Mouse (Mus musculus) ES-Bruce4 (cell line): ENCODE data around the gene Reg3d. TPM values are rescaled to one million over a fixed set of nuclear protein-coding genes. Genes with fewer than 3 reads are reported as not detected.

ENCODE experiments used
- H3K27ac ChIP-seq: 2 replicates; pipeline ENCODE4 v1.5.1; 2012; ENCODE audit warnings: low read length, inconsistent platforms; ENCODE audit not compliant: insufficient read depth
- H3K27me3 ChIP-seq: 2 replicates; pipeline ENCODE4 v1.6.1; 2012; ENCODE audit warnings: mild to moderate bottlenecking, low read length, inconsistent platforms; ENCODE audit not compliant: control insufficient read depth, poor library complexity, insufficient read depth, severe bottlenecking
- H3K36me3 ChIP-seq: 2 replicates; pipeline ENCODE4 v1.6.1; 2012; ENCODE audit warnings: inconsistent platforms, mild to moderate bottlenecking, low read length, moderate library complexity; ENCODE audit not compliant: control insufficient read depth, poor library complexity, insufficient read depth, severe bottlenecking
- H3K4me1 ChIP-seq: one replicate; pipeline ENCODE4 v1.8.1; 2011; ENCODE audit warnings: low read length; ENCODE audit not compliant: control insufficient read depth, insufficient read depth
- H3K4me3 ChIP-seq: 2 replicates; pipeline ENCODE4 v1.5.1; 2011; ENCODE audit warnings: low read depth, mild to moderate bottlenecking, low read length
- H3K9ac ChIP-seq: 2 replicates; pipeline ENCODE4 v1.6.1; 2012; ENCODE audit warnings: low read depth, mild to moderate bottlenecking, inconsistent platforms; ENCODE audit not compliant: poor library complexity, severe bottlenecking
- H3K9me3 ChIP-seq: replicated peaks from 2 replicates; pipeline ENCODE4 v1.6.1; 2012; ENCODE audit warnings: mild to moderate bottlenecking, low read length, inconsistent platforms; ENCODE audit not compliant: control insufficient read depth, poor library complexity, insufficient read depth, severe bottlenecking
- CTCF ChIP-seq: IDR thresholded peaks from one replicate; pipeline ENCODE4 v1.8.1; 2011; ENCODE audit warnings: low read depth, low read length
- EP300 ChIP-seq: IDR thresholded peaks from 2 replicates; pipeline ENCODE4 v1.6.1; 2011; ENCODE audit warnings: low read depth, low read length; ENCODE audit not compliant: insufficient read depth
- POLR2A ChIP-seq: IDR thresholded peaks from one replicate; pipeline ENCODE4 v1.8.1; 2011; ENCODE audit warnings: low read length; ENCODE audit not compliant: insufficient read depth
- polyA plus RNA-seq: library from polyadenylated mRNA; stranded (reverse); fragments of >200 nt; gene quantifications from 2 replicates; pipeline ENCODE4 v1.2.4, GENCODE M21; 2011; ENCODE audit warnings: low read depth; ENCODE audit not compliant: missing spikeins, insufficient read depth, insufficient read length

Gene Reg3d
- polyA plus RNA-seq, 1 experiment, result not detected

- Histone ChIP-seq H3K36me3 (no peaks in the 10 kb centered on the region), H3K27me3 (no peaks in the 10 kb centered on the region), H3K27ac (no peak within 1 kb of the TSS), H3K9ac (no peak within 1 kb of the TSS), H3K9me3 (no peaks in the 10 kb centered on the region), H3K4me3 (no peak within 1 kb of the TSS), H3K4me1 (no peaks in the 10 kb centered on the region)
- TF ChIP-seq EP300 (no peak), CTCF (no peak), POLR2A (no peak)
Observed at GRCm38 (mm10) chr6:78370357-78370756, 8.3 kb downstream of the Reg3d start, which contains the start of gene Reg3b. Gene Reg3b (plus strand): TSS chr6:78370657.

- no peak overlapping the region for H3K27ac ChIP-seq
- TF ChIP-seq POLR2A (no peak), EP300 (no peak), CTCF (no peak)
- no peaks in the 10 kb centered on the region for H3K4me1 ChIP-seq
- H3K9me3 ChIP-seq, result no peaks in the 10 kb centered on the region
- H3K9ac ChIP-seq, result no peak overlapping the region
- H3K27me3 ChIP-seq, result no peaks in the 10 kb centered on the region
- H3K4me3 ChIP-seq, result no peak overlapping the region
- H3K36me3 ChIP-seq, result no peaks in the 10 kb centered on the region
Observed at GRCm38 (mm10) chr6:78361971-78362563, 16.6 kb downstream of the Reg3d start.

- H3K4me1 ChIP-seq, result no peaks in the 10 kb centered on the region
- H3K36me3 ChIP-seq, result no peaks in the 10 kb centered on the region
- H3K9me3 ChIP-seq, result no peaks in the 10 kb centered on the region
- no peak overlapping the region for H3K4me3 ChIP-seq
- no peak overlapping the region for H3K27ac ChIP-seq
- no peaks in the 10 kb centered on the region for H3K27me3 ChIP-seq
- TF ChIP-seq EP300 (no peak), POLR2A (no peak), CTCF (no peak)
- no peak overlapping the region for H3K9ac ChIP-seq
Observed at GRCm38 (mm10) chr6:78341689-78342088, 37.0 kb downstream of the Reg3d start.

- Histone ChIP-seq H3K27ac (no peak overlapping the region), H3K27me3 (no peaks in the 10 kb centered on the region), H3K4me1 (no peaks in the 10 kb centered on the region), H3K9ac (no peak overlapping the region), H3K36me3 (no peaks in the 10 kb centered on the region), H3K4me3 (no peak overlapping the region), H3K9me3 (no peaks in the 10 kb centered on the region)
- TF ChIP-seq CTCF (no peak), EP300 (no peak), POLR2A (no peak)
Observed at GRCm38 (mm10) chr6:78340296-78340695, 38.4 kb downstream of the Reg3d start.

GRCm38 (mm10) chr6:78331919-78332569 is 46.6 kb downstream of the Reg3d start:
- no peaks in the 10 kb centered on the region for H3K9me3 ChIP-seq
- no peak overlapping the region for H3K9ac ChIP-seq
- H3K27ac ChIP-seq, result no peak overlapping the region
- no peaks in the 10 kb centered on the region for H3K27me3 ChIP-seq
- TF ChIP-seq POLR2A (no peak), CTCF (no peak), EP300 (no peak)
- H3K4me1 ChIP-seq, result no peaks in the 10 kb centered on the region
- no peak overlapping the region for H3K4me3 ChIP-seq
- H3K36me3 ChIP-seq, result no peaks in the 10 kb centered on the region

- Histone ChIP-seq H3K9me3 (no peaks in the 10 kb centered on the region), H3K27me3 (no peaks in the 10 kb centered on the region), H3K9ac (no peak overlapping the region), H3K36me3 (no peaks in the 10 kb centered on the region), H3K27ac (no peak overlapping the region), H3K4me3 (no peak overlapping the region), H3K4me1 (no peaks in the 10 kb centered on the region)
- TF ChIP-seq EP300 (no peak), CTCF (no peak), POLR2A (no peak)
Observed at GRCm38 (mm10) chr6:78329166-78329565, 49.5 kb downstream of the Reg3d start.
